Mouse (Mus musculus) G1E (cell line): ENCODE results near the gene Gm11037. TPM values are rescaled to one million over a fixed set of nuclear protein-coding genes. Genes with fewer than 3 reads are reported as not detected.

Experiments
- ATAC-seq: 2 replicates; pipeline ENCODE4 v1.8.0; 2016; ENCODE audit warnings: mild to moderate bottlenecking; ENCODE audit not compliant: insufficient number of reproducible peaks, poor library complexity, low FRiP score, severe bottlenecking; ENCODE audit errors: extremely low read depth
- DNase-seq: peaks from one replicate; pipeline ENCODE4 v3.0.0; 2012; ENCODE audit warnings: low spot score
- H3K27me3 ChIP-seq: 2 replicates; pipeline ENCODE4 v1.6.1; 2012; ENCODE audit warnings: mild to moderate bottlenecking, low read length, inconsistent platforms; ENCODE audit not compliant: insufficient read depth
- H3K36me3 ChIP-seq: replicated peaks from 2 replicates; pipeline ENCODE3; 2012; ENCODE audit warnings: mild to moderate bottlenecking, inconsistent platforms
- H3K4me1 ChIP-seq: 2 replicates; pipeline ENCODE4 v1.6.1; 2012; ENCODE audit warnings: low read depth, low read length, inconsistent platforms, mixed read lengths; ENCODE audit not compliant: insufficient read depth
- H3K4me3 ChIP-seq: 2 replicates; pipeline ENCODE4 v1.5.1; 2012; ENCODE audit warnings: low read depth, mild to moderate bottlenecking, inconsistent platforms, low read length, moderate library complexity, mixed read lengths
- H3K9me3 ChIP-seq: replicated peaks from 2 replicates; pipeline ENCODE4 v1.6.1; 2012; ENCODE audit warnings: inconsistent platforms
- CTCF ChIP-seq: IDR thresholded peaks from 2 replicates; pipeline ENCODE4 v1.5.1; 2012; ENCODE audit warnings: low read depth, low read length, inconsistent platforms, mixed read lengths
- GATA1 ChIP-seq: IDR thresholded peaks from 2 replicates; pipeline ENCODE4 v1.6.1; 2012; ENCODE audit warnings: borderline replicate concordance, low read length, inconsistent platforms, mixed read lengths
- GATA2 ChIP-seq: IDR thresholded peaks from 2 replicates; pipeline ENCODE4 v1.6.1; 2012; ENCODE audit warnings: low read depth, low read length, inconsistent platforms, borderline replicate concordance
- POLR2AphosphoS5 ChIP-seq: IDR thresholded peaks from 2 replicates; pipeline ENCODE4 v1.6.1; 2012; ENCODE audit warnings: low read depth, low read length, inconsistent platforms; ENCODE audit not compliant: insufficient replicate concordance
- TAL1 ChIP-seq: conservative IDR thresholded peaks from 2 replicates; pipeline ENCODE4 v1.6.1; 2012; ENCODE audit warnings: low read depth, low read length, inconsistent platforms, mixed read lengths
- polyA plus RNA-seq: library from polyadenylated mRNA; stranded (reverse); fragments of >175 nt; gene quantifications from 2 replicates; pipeline ENCODE4 v1.2.3, GENCODE M21; 2012
- total RNA-seq, 2 experiments: library from RNA; stranded (forward) in 1 of 2; stranded (reverse) in 1 of 2; fragments of 200-1000 nt in 1 of 2; fragments of >200 nt in 1 of 2; fragmentation: Nextera tagmentation in 1 of 2; gene quantifications; 2 replicates each; pipeline ENCODE4 v1.2.3; 2014 to 2017

Gm11037 gene
- total and polyA plus RNA-seq, 3 experiments: not detected

GRCm38 (mm10) chr2:131159491-131159910, 26.2 kb downstream of the Gm11037 start:
- Histone ChIP-seq H3K27me3 (peaks cover 3% of the 10 kb centered on the region; the same call in 1 of the 2 replicates), H3K36me3 (peaks cover 35% of the 10 kb centered on the region), H3K4me3 (peak overlapping the region; percentile 80), H3K4me1 (peaks cover 41% of the 10 kb centered on the region), H3K9me3 (no peaks in the 10 kb centered on the region)
- DNase-seq (peak; percentile 62), ATAC-seq (peak; percentile 6; the same call in 1 of the 2 replicates)
- TF ChIP-seq TAL1: no peak
- TF ChIP-seq POLR2AphosphoS5: no peak
- TF ChIP-seq CTCF: no peak
- no peak for TF ChIP-seq GATA1
- TF ChIP-seq GATA2: no peak

- TF ChIP-seq CTCF (no peak), POLR2AphosphoS5 (no peak), GATA1 (no peak), GATA2 (no peak), TAL1 (no peak)
- Histone ChIP-seq H3K36me3 (peaks cover 29% of the 10 kb centered on the region), H3K27me3 (peaks cover 7% of the 10 kb centered on the region), H3K4me1 (peaks cover 41% of the 10 kb centered on the region), H3K9me3 (no peaks in the 10 kb centered on the region), H3K4me3 (peak within 1 kb of the TSS; percentile 80)
- ATAC-seq (peak; percentile 97), DNase-seq (peak; percentile 100)
These were observed 26.8 kb downstream of the Gm11037 start, which contains the start of gene 1700037H04Rik for GRCm38 (mm10) chr2:131159938-131160581. 1700037H04Rik (minus strand) TSS chr2:131160081.

- peaks cover 23% of the 10 kb centered on the region for H3K36me3 ChIP-seq
- peaks cover 8% of the 10 kb centered on the region for H3K27me3 ChIP-seq
- ATAC-seq (no peak), DNase-seq (no peak)
- TF ChIP-seq GATA2: no peak
- TF ChIP-seq POLR2AphosphoS5: no peak
- TF ChIP-seq TAL1: no peak
- TF ChIP-seq CTCF: no peak
- TF ChIP-seq GATA1: no peak
- peak overlapping the region; percentile 80 for H3K4me3 ChIP-seq
- H3K4me1 ChIP-seq: peaks cover 41% of the 10 kb centered on the region
- no peaks in the 10 kb centered on the region for H3K9me3 ChIP-seq
These were observed 27.4 kb downstream of the Gm11037 start for GRCm38 (mm10) chr2:131160671-131161111.

- Histone ChIP-seq H3K4me3 (no peak overlapping the region), H3K36me3 (no peaks in the 10 kb centered on the region), H3K9me3 (0 out of 2 replicates have a peak, but pooled peaks cover 4% of the 10 kb centered on the region), H3K27me3 (peaks cover 8% of the 10 kb centered on the region), H3K4me1 (peaks cover 21% of the 10 kb centered on the region)
- TF ChIP-seq POLR2AphosphoS5 (no peak), GATA1 (no peak), TAL1 (no peak), GATA2 (no peak), CTCF (no peak)
- ATAC-seq: no peak
- DNase-seq: no peak
These were observed 30.6 kb downstream of the Gm11037 start for GRCm38 (mm10) chr2:131163924-131164323.

GRCm38 (mm10) chr2:131166172-131166571, 32.9 kb downstream of the Gm11037 start:
- ATAC-seq (no peak), DNase-seq (no peak)
- H3K9me3 ChIP-seq: 0 out of 2 replicates have a peak, but pooled peaks cover 4% of the 10 kb centered on the region
- H3K4me1 ChIP-seq: peaks cover under 1% of the 10 kb centered on the region; the same call in 1 of the 2 replicates
- TF ChIP-seq GATA1: no peak
- TF ChIP-seq GATA2: no peak
- no peak for TF ChIP-seq POLR2AphosphoS5
- TF ChIP-seq TAL1: no peak
- TF ChIP-seq CTCF: no peak
- H3K27me3 ChIP-seq: peaks cover 18% of the 10 kb centered on the region
- H3K4me3 ChIP-seq: no peak overlapping the region
- no peaks in the 10 kb centered on the region for H3K36me3 ChIP-seq

- Histone ChIP-seq H3K4me3 (no peak overlapping the region), H3K27me3 (peaks cover 34% of the 10 kb centered on the region), H3K4me1 (peaks cover 7% of the 10 kb centered on the region; the same call in 1 of the 2 replicates), H3K36me3 (peaks cover 3% of the 10 kb centered on the region), H3K9me3 (0 out of 2 replicates have a peak, but pooled peaks cover 4% of the 10 kb centered on the region)
- DNase-seq (no peak), ATAC-seq (no peak)
- TF ChIP-seq CTCF: no peak
- TF ChIP-seq TAL1: no peak
- no peak for TF ChIP-seq POLR2AphosphoS5
These were observed 34.7 kb downstream of the Gm11037 start for GRCm38 (mm10) chr2:131167984-131168383.
